Mouse (Mus musculus) cerebellum, adult 18-20 months (tissue): ENCODE results near the gene Mmp27.

Experiments
- DNase-seq, 2 experiments: peaks; one replicate each; pipeline ENCODE4 v3.0.0; 2021

The Mmp27 gene

GRCm38 (mm10) chr9:7571162-7571561, at the start of gene Mmp27:
Gene Mmp27, plus strand, starts transcription at chr9:7571396.
- DNase-seq = no peak

DNA sequence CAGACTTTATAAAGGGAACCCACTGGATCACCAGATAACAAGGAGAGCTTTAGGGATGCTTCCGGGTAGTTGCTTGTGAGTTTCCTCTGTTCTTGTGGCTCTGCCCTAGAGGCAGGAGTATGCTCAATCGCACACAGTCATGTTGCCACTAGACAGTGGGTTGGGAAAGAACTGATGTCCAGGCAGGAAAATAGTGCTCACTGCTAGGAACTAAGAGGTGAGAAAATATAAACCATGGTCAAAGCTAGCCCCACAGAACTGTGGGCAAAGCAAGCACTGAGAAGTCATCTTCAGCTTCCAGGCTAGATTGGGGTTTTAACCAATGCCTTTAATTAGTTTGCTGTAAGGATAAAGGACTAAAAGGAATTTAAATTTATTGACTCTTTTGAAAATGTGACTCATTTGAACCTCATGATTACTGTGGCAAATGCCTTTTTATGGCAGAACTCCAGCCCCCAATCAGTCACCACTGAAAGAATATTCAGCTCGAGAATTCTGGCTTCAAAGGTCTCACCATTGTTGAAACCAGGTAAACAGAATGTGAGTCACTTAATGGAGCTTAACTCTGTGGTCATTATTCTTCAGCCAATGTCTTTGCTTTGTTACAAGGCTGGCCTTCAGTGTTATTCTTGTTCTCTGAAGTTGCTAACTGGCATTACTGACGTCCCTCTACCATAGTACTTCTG, 44.8 kb upstream of the Mmp27 start:
- DNase-seq = no peak

DNA sequence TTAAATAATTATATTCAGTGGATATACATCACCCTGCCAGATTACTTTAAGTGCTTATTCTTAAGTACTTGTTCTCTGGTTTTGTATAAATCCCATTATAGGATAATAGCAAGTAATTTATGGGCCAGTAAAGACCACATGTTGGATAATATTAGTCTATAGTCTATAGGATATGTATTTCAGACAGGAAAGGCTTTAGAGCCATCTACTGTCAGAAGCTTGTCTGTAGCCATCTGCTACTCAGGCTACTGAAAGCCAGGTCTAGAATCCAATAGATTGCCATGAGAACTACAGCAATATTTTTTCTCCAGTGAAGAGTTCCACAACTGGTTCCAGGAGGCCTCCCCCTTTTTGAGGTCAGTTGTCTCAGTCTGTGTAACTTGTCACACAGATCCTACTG, 28.4 kb upstream of the Mmp27 start:
- no peak for DNase-seq

- no peak for DNase-seq
Observed at GRCm38 (mm10) chr9:7544923-7545457, 26.2 kb upstream of the Mmp27 start.

- DNase-seq = no peak
Observed at GRCm38 (mm10) chr9:7545471-7545870, 25.7 kb upstream of the Mmp27 start.

- DNase-seq = no peak
Observed at GRCm38 (mm10) chr9:7545920-7546319, 25.3 kb upstream of the Mmp27 start.

- DNase-seq = no peak
Observed at GRCm38 (mm10) chr9:7551943-7552342, 19.3 kb upstream of the Mmp27 start.

- DNase-seq = no peak
Observed at GRCm38 (mm10) chr9:7553536-7553935, 17.7 kb upstream of the Mmp27 start.

- DNase-seq = peak; percentile 2 to 5
Observed at GRCm38 (mm10) chr9:7554382-7554781, 16.8 kb upstream of the Mmp27 start.

GRCm38 (mm10) chr9:7558221-7559017, 12.8 kb upstream of the Mmp27 start, which contains the start of gene Mmp8:
Gene Mmp8, plus strand, starts transcription at chr9:7558456.
- no peak for DNase-seq

GRCm38 (mm10) chr9:7560026-7560425, 11.2 kb upstream of the Mmp27 start:
- DNase-seq = no peak

DNA sequence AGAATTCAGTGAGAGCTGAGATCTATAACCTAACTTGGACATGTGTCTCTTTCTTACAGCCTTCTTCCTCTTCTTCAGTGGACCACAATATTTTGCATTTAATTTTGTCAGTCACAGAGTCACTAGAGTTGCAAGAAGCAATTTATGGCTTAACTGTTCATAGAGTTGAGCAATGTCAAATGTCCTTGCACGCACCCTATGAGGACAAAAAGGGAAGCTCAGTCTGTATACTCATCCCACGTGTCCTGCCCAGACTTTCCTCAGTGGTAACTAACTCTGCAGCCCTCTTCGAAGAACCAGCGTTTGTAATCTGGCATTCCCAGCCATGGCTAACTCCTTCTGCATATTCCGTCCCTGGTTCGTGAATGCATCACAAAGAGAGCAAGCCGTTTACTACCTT, 3.8 kb upstream of the Mmp27 start:
- DNase-seq = no peak

DNA sequence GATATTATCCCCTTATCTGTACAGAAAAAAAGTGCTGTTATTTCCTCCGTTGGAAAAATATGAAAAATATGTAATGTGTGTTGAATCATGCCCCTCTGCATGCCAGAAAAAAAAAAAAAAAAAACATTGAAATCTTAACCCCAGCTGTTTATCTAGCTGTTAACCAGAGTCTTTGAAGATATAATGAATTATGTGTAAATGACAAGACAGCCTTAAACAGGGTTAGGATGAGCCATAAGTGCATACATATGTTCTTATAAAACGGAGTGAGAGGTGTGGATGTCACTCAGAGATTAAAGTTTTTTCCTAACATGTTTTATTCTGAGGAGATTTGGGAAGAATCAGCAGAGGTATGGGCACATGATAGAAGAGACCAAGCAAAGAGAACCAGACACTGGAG, 3.3 kb upstream of the Mmp27 start:
- DNase-seq = no peak

DNA sequence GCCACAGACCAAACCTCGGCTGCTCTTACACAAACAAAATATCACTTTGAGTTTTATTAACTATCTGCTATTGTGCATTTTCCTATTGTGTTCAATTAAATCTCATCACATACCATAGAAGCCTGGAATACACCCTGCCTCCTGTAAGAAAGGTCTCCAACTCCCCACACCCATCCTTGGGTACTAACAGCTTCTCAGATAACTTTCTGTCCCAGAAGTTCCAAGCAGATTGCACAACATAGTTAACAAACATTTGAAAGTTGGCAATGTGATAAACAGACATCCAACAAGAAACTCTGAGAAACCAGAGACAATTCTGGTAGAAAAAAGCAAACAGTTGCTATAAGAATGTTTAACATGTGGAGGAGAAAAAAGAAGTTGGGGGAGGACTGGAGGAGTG, 711 bp upstream of the Mmp27 start:
- DNase-seq = no peak

GRCm38 (mm10) chr9:7572188-7572587, 992 bp downstream of the Mmp27 start:
- DNase-seq = peak in 1 of 2 experiments; percentile 2

GRCm38 (mm10) chr9:7572663-7573308, 1.6 kb downstream of the Mmp27 start:
- DNase-seq = no peak

- DNase-seq = no peak
Observed at GRCm38 (mm10) chr9:7575526-7575925, 4.3 kb downstream of the Mmp27 start.

- DNase-seq = no peak
Observed at GRCm38 (mm10) chr9:7577371-7577770, 6.2 kb downstream of the Mmp27 start.

DNA sequence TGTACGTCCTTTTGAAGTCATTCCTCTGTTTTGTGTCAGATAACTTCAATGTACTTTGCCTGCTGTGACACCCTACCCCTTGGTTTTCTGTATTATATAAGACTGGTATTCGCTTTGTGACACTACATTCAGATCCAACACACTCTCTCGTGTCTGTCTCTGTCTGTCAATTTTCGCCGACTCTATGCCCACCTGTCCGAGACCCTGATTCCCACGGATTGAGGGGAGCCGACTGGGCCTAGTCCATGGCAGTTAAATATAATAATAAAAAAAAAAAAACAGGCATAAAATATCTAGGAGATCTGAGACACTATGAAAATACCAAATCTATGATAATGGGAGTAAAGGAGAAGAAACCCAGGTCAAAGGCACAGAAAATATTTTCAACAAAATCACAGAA, 18.9 kb downstream of the Mmp27 start:
- no peak for DNase-seq

DNA sequence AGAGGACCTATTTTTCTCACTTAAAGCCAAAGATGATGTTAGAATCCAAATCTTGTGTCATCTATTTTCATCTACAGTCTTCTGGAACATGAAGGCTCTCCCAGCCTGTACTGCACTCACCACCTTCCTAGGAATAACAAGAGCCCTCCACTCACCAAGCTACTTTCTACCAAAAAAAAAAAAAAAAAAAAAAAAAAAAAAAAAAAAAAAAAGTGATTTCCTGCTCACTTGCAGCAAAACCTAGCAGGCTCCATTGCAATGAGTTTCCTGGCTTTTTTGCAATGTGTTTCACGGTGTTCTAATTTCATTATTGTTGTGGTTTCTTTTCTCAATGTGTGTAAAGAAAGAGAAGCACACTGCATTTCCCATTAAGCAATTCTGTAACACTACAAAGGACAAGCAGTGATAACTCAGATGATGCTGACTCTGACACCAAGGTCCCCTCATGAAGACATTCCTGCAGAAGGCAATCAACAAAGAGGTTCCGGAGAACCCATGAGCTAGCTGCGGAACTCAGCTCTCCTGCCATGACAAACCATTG, 22.1 kb downstream of the Mmp27 start:
- no peak for DNase-seq

DNA sequence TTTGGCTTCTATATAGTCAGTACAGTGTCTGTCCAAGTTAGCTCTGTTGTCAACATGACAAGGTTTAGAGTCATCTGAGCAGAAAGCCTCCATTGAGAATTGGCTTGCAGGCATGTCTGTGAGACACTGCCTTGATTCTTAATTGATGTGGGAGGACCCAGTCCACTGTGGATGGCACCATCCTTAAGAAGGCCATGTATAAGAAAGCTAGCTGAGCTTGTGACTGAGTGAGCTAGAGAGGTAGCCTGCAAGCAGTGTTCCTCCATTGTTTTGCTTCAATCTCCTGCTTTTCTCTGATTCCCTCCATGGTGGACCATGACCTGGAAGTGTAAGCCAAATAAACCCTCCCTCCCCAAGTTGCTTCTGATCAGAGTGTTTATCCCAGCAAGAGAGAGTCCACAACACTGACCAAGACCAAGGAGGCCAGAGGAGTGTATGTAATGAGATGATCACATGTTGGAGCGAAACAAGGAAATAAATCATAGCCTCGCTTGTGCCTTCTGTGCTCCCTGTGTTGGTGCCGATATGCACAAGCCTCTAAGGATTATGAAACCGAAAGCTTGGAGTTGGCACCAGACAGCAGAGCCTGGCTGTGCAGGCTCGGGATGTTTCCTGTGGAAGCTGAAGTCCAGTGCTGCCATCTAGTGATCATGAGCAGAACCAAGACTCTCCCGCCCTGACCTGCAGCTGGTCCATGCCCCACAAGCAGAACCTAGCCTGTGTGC, 23.8 kb downstream of the Mmp27 start:
- DNase-seq = peak; percentile 74 to 83

DNA sequence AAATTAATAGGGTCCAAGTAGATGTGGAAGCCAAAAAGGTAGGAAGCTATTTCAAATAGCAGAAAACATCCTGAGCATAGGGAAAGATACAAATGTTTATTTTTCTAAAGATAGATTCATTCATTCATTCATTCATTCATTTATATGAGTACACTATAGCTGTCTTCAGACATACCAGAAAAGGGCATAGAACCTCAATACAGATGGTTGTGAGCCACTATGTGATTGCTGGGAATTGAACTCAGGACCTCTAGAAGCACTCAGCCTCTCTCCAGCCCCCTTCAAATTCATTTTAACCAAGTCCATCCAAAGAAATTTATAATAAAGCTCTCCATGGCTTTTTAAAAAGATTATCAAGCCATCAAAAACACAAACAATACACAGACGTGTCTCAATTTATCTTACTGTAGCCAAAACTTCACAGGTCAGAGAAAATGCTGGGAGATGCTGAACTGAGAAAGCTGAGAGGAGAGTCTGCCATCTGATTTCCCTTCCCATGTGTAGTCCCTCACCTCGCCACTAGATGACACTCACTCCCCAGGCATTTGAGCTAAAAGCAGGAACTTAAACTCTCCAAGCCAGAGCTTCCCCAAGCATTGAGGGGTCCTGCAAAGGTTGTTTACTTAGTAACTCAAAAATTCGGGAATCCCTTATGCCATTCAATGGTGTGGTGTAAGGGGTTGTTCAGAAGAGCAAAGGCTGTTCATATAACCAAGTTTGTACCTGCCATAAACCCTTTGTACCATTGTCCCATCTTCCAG, 32.0 kb downstream of the Mmp27 start:
- DNase-seq = peak; percentile 59 to 66
